Mouse (Mus musculus) cerebellum, adult 18-20 months (tissue): ENCODE measurements around the gene Dcaf10.
A peak's percentile ranks its signal among the peaks of the same experiment; 100 is the strongest.
"Not testable (repeated sequence)": the region's sequence is repeated elsewhere in the genome, so short reads cannot be mapped to it uniquely, and the experiment has no call there.

ENCODE experiments used
- DNase-seq, 2 experiments: peaks; one replicate each; pipeline ENCODE4 v3.0.0; 2021

The Dcaf10 gene

GRCm38 (mm10) chr4:45396211-45396610 is 54.3 kb downstream of the Dcaf10 start:
- DNase-seq, result not testable (repeated sequence)

GRCm38 (mm10) chr4:45398315-45398714 is 56.4 kb downstream of the Dcaf10 start:
- DNase-seq, result not testable (repeated sequence)

GRCm38 (mm10) chr4:45399421-45400210 is 57.7 kb downstream of the Dcaf10 start:
- DNase-seq, result no peak

GRCm38 (mm10) chr4:45402281-45402680 is 60.4 kb downstream of the Dcaf10 start:
- no peak for DNase-seq

GRCm38 (mm10) chr4:45402878-45403498 is 61.1 kb downstream of the Dcaf10 start:
- no peak for DNase-seq

GRCm38 (mm10) chr4:45403499-45403878 is 61.6 kb downstream of the Dcaf10 start:
- DNase-seq, result no peak

- no peak for DNase-seq
Measured at GRCm38 (mm10) chr4:45404086-45404485, 62.2 kb downstream of the Dcaf10 start.

- DNase-seq, result no peak
Measured at GRCm38 (mm10) chr4:45405315-45405714, 63.4 kb downstream of the Dcaf10 start.

- DNase-seq, result no peak
Measured at GRCm38 (mm10) chr4:45406397-45406796, 64.5 kb downstream of the Dcaf10 start.

- no peak for DNase-seq
Measured at GRCm38 (mm10) chr4:45407001-45407702, 65.3 kb downstream of the Dcaf10 start.

GRCm38 (mm10) chr4:45407703-45408334 is 65.9 kb downstream of the Dcaf10 start:
- peak; percentile 52 to 54 for DNase-seq

- peak; percentile 85 to 88 for DNase-seq
Measured at GRCm38 (mm10) chr4:45408427-45409132, 66.7 kb downstream of the Dcaf10 start, which contains the start of gene Slc25a51. TSS of gene Slc25a51 (minus strand) at chr4:45408766.

- peak; percentile 63 to 77 for DNase-seq
Measured at GRCm38 (mm10) chr4:45409270-45409669, 67.4 kb downstream of the Dcaf10 start.

- DNase-seq, result no peak
Measured at GRCm38 (mm10) chr4:45411181-45411790, 69.4 kb downstream of the Dcaf10 start.

GRCm38 (mm10) chr4:45412433-45413192 is 70.7 kb downstream of the Dcaf10 start:
- DNase-seq, result no peak

- no peak for DNase-seq
Measured at GRCm38 (mm10) chr4:45413674-45414338, 71.9 kb downstream of the Dcaf10 start.

- DNase-seq, result no peak
Measured at GRCm38 (mm10) chr4:45416314-45416713, 74.4 kb downstream of the Dcaf10 start.

GRCm38 (mm10) chr4:45418229-45418950 is 76.5 kb downstream of the Dcaf10 start:
- peak; percentile 33 to 37 for DNase-seq

- no peak for DNase-seq
Measured at GRCm38 (mm10) chr4:45419051-45419450, 77.2 kb downstream of the Dcaf10 start.

- DNase-seq, result no peak
Measured at GRCm38 (mm10) chr4:45420733-45421132, 78.8 kb downstream of the Dcaf10 start.
